Mouse (Mus musculus) limb, embryonic 10.5 days (tissue): Measurements from ENCODE around the gene Mapk8ip3. TPM values are rescaled to one million over a fixed set of nuclear protein-coding genes. Genes with fewer than 3 reads are reported as not detected.

Experiments used
- DNase-seq: peaks from one replicate; pipeline ENCODE4 v3.0.0-alpha.2; 2017; ENCODE audit warnings: low spot score
- H3K27ac ChIP-seq: fragments of 300-500 bp; sonication (generic); 2 replicates; pipeline ENCODE4 v1.5.1; 2016; ENCODE audit warnings: mild to moderate bottlenecking
- H3K27me3 ChIP-seq: fragments of 300-500 bp; sonication (generic); 2 replicates; pipeline ENCODE4 v1.6.1; 2016; ENCODE audit warnings: low read depth, mild to moderate bottlenecking; ENCODE audit not compliant: poor library complexity, severe bottlenecking
- H3K36me3 ChIP-seq: fragments of 300-500 bp; sonication (generic); 2 replicates; pipeline ENCODE4 v1.6.1; 2016; ENCODE audit warnings: mild to moderate bottlenecking, moderate library complexity
- H3K4me1 ChIP-seq: fragments of 300-500 bp; sonication (generic); 2 replicates; pipeline ENCODE4 v1.6.1; 2016
- H3K4me3 ChIP-seq: fragments of 300-500 bp; sonication (generic); 2 replicates; pipeline ENCODE4 v1.5.1; 2016; ENCODE audit warnings: mild to moderate bottlenecking, moderate library complexity
- H3K9me3 ChIP-seq: fragments of 300-500 bp; sonication (generic); replicated peaks from 2 replicates; pipeline ENCODE4 v1.6.1; 2016; ENCODE audit warnings: mild to moderate bottlenecking
- WGBS: fragments of 180-500 bp; shearing (Covaris S2); methylation state at CpG from one replicate; pipeline ENCODE4 v1.1.7; 2016; 5-methylcytosine and 5-hydroxymethylcytosine counted together
- polyA plus RNA-seq: library from polyadenylated mRNA; unstranded; fragments of >200 nt; fragmentation: Nextera tagmentation; extraction: Ambion mirVana; gene quantifications from 2 replicates; pipeline ENCODE4 v1.2.1, GENCODE M21; 2016

The Mapk8ip3 gene
- polyA plus RNA-seq, 1 experiment from 2014 or later = 39.3 TPM

GRCm38 (mm10) chr17:24934926-24935325 lies 1.9 kb downstream of the Mapk8ip3 start:
- WGBS = 89% methylated on average over 4 of the region's 4 CpGs
- Histone ChIP-seq H3K4me1 (peaks cover 16% of the 10 kb centered on the region), H3K27me3 (no peaks in the 10 kb centered on the region), H3K27ac (no peak overlapping the region), H3K9me3 (no peaks in the 10 kb centered on the region), H3K36me3 (peaks cover 32% of the 10 kb centered on the region), H3K4me3 (peak overlapping the region; percentile 88)
- no peak for DNase-seq

GRCm38 (mm10) chr17:24933163-24933562 lies 3.6 kb downstream of the Mapk8ip3 start:
- H3K27me3 ChIP-seq = no peaks in the 10 kb centered on the region
- H3K4me1 ChIP-seq = peaks cover 16% of the 10 kb centered on the region
- peaks cover 42% of the 10 kb centered on the region for H3K36me3 ChIP-seq
- H3K4me3 ChIP-seq = no peak overlapping the region
- no peaks in the 10 kb centered on the region for H3K9me3 ChIP-seq
- DNase-seq = no peak
- no peak overlapping the region for H3K27ac ChIP-seq
- 84% methylated on average over 4 of the region's 4 CpGs for WGBS

GRCm38 (mm10) chr17:24932431-24932830 lies 4.3 kb downstream of the Mapk8ip3 start:
- Histone ChIP-seq H3K27me3 (no peaks in the 10 kb centered on the region), H3K9me3 (no peaks in the 10 kb centered on the region), H3K4me1 (peaks cover 16% of the 10 kb centered on the region), H3K4me3 (no peak overlapping the region), H3K36me3 (peaks cover 48% of the 10 kb centered on the region), H3K27ac (no peak overlapping the region)
- DNase-seq = no peak
- 98% methylated on average over 4 of the region's 4 CpGs for WGBS

- DNase-seq = no peak
- Histone ChIP-seq H3K4me3 (no peak overlapping the region), H3K27me3 (no peaks in the 10 kb centered on the region), H3K36me3 (peaks cover 75% of the 10 kb centered on the region), H3K9me3 (no peaks in the 10 kb centered on the region), H3K27ac (no peak overlapping the region), H3K4me1 (peaks cover under 1% of the 10 kb centered on the region; the same call in 1 of the 2 replicates)
- WGBS = 96% methylated on average over 1 of the region's 1 CpGs
Observed at GRCm38 (mm10) chr17:24929506-24929905, 7.3 kb downstream of the Mapk8ip3 start.

- Histone ChIP-seq H3K4me3 (no peak overlapping the region), H3K27me3 (no peaks in the 10 kb centered on the region), H3K27ac (no peak overlapping the region), H3K9me3 (no peaks in the 10 kb centered on the region), H3K36me3 (peaks cover 98% of the 10 kb centered on the region), H3K4me1 (no peaks in the 10 kb centered on the region)
- 93% methylated on average over 1 of the region's 1 CpGs for whole genome bisulfite sequencing
- no peak for DNase-seq
Observed at GRCm38 (mm10) chr17:24923246-24923645, 13.5 kb downstream of the Mapk8ip3 start.

GRCm38 (mm10) chr17:24913984-24914383 lies 22.8 kb downstream of the Mapk8ip3 start:
- H3K4me1 ChIP-seq = no peaks in the 10 kb centered on the region
- H3K4me3 ChIP-seq = no peak overlapping the region
- peaks cover 99% of the 10 kb centered on the region for H3K36me3 ChIP-seq
- no peaks in the 10 kb centered on the region for H3K27me3 ChIP-seq
- no peaks in the 10 kb centered on the region for H3K9me3 ChIP-seq
- no peak for DNase-seq
- H3K27ac ChIP-seq = no peak overlapping the region

GRCm38 (mm10) chr17:24907591-24907990 lies 29.2 kb downstream of the Mapk8ip3 start:
- no peak overlapping the region for H3K4me3 ChIP-seq
- no peaks in the 10 kb centered on the region for H3K4me1 ChIP-seq
- 100% methylated on average over 2 of the region's 2 CpGs for WGBS
- no peaks in the 10 kb centered on the region for H3K9me3 ChIP-seq
- H3K36me3 ChIP-seq = peaks cover 100% of the 10 kb centered on the region
- no peaks in the 10 kb centered on the region for H3K27me3 ChIP-seq
- no peak for DNase-seq
- no peak overlapping the region for H3K27ac ChIP-seq

- Histone ChIP-seq H3K4me1 (no peaks in the 10 kb centered on the region), H3K36me3 (peaks cover 100% of the 10 kb centered on the region)
- WGBS = 93% methylated on average over 9 of the region's 9 CpGs
Observed at GRCm38 (mm10) chr17:24903767-24904166, 33.0 kb downstream of the Mapk8ip3 start.

GRCm38 (mm10) chr17:24902671-24903474 lies 33.9 kb downstream of the Mapk8ip3 start:
- 68% methylated on average over 9 of the region's 9 CpGs for WGBS

More at GRCm38 (mm10) chr17:24903767-24904166, 33.0 kb downstream of the Mapk8ip3 start:
- Histone ChIP-seq H3K4me3 (no peak overlapping the region), H3K27ac (no peak overlapping the region), H3K27me3 (no peaks in the 10 kb centered on the region), H3K9me3 (no peaks in the 10 kb centered on the region)
- DNase-seq = no peak

GRCm38 (mm10) chr17:24902124-24902523 lies 34.7 kb downstream of the Mapk8ip3 start:
- peaks cover 7% of the 10 kb centered on the region for H3K4me1 ChIP-seq
- no peaks in the 10 kb centered on the region for H3K9me3 ChIP-seq

More at GRCm38 (mm10) chr17:24902671-24903474, 33.9 kb downstream of the Mapk8ip3 start:
- H3K9me3 ChIP-seq = no peaks in the 10 kb centered on the region
- no peak overlapping the region for H3K4me3 ChIP-seq
- H3K36me3 ChIP-seq = peaks cover 100% of the 10 kb centered on the region
- DNase-seq = no peak
- H3K4me1 ChIP-seq = no peaks in the 10 kb centered on the region
- no peaks in the 10 kb centered on the region for H3K27me3 ChIP-seq
- no peak overlapping the region for H3K27ac ChIP-seq

GRCm38 (mm10) chr17:24900014-24900413 lies 36.8 kb downstream of the Mapk8ip3 start:
- peaks cover 83% of the 10 kb centered on the region for H3K36me3 ChIP-seq
- H3K27ac ChIP-seq = no peak overlapping the region
- H3K4me3 ChIP-seq = no peak overlapping the region
- WGBS = 94% methylated on average over 6 of the region's 6 CpGs
- peaks cover 27% of the 10 kb centered on the region for H3K4me1 ChIP-seq
- no peak for DNase-seq
- H3K9me3 ChIP-seq = no peaks in the 10 kb centered on the region
- H3K27me3 ChIP-seq = no peaks in the 10 kb centered on the region

More at GRCm38 (mm10) chr17:24902124-24902523, 34.7 kb downstream of the Mapk8ip3 start:
- Histone ChIP-seq H3K27me3 (no peaks in the 10 kb centered on the region), H3K36me3 (peaks cover 100% of the 10 kb centered on the region), H3K27ac (no peak overlapping the region), H3K4me3 (no peak overlapping the region)
- DNase-seq = no peak
- 90% methylated on average over 5 of the region's 5 CpGs for WGBS

- H3K4me3 ChIP-seq = 0 out of 2 replicates have a peak overlapping the region, but pooled peaks have one; percentile 0
- H3K36me3 ChIP-seq = peaks cover 75% of the 10 kb centered on the region
- 89% methylated on average over 5 of the region's 5 CpGs for WGBS
Observed at GRCm38 (mm10) chr17:24899153-24899552, 37.6 kb downstream of the Mapk8ip3 start.

GRCm38 (mm10) chr17:24898041-24898854 lies 38.5 kb downstream of the Mapk8ip3 start:
- Histone ChIP-seq H3K27me3 (no peaks in the 10 kb centered on the region), H3K4me3 (0 out of 2 replicates have a peak overlapping the region, but pooled peaks have one; percentile 86), H3K27ac (no peak overlapping the region), H3K9me3 (no peaks in the 10 kb centered on the region), H3K4me1 (peaks cover 38% of the 10 kb centered on the region), H3K36me3 (peaks cover 74% of the 10 kb centered on the region)
- WGBS = 84% methylated on average over 4 of the region's 4 CpGs
- no peak for DNase-seq

More at GRCm38 (mm10) chr17:24899153-24899552, 37.6 kb downstream of the Mapk8ip3 start:
- Histone ChIP-seq H3K4me1 (peaks cover 31% of the 10 kb centered on the region), H3K9me3 (no peaks in the 10 kb centered on the region), H3K27ac (no peak overlapping the region), H3K27me3 (no peaks in the 10 kb centered on the region)
- no peak for DNase-seq
